Mouse (Mus musculus): Measurements from ENCODE around the gene Snx29.

DNA sequence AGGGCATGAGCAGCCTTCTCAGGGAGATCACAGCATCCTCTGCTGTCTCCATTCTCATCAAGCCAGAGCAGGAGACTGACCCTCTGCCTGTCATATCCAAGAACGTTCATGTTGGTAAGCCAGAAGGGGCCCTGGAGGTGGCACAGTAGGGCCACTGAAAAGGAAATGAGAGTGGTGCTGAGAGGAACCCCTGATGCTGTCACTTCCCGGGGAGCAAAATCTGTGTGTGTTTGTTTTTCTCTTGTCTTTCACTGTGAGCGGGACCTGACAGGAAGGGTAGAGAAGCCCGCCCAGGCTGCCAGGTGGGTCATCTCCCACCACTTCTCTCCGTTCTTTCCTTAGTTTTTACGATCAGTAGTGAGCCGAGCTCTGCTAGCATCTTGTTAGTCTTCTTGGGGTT, 78.2 kb downstream of the Snx29 start:
- TF ChIP-seq POLR2A (IDR thresholded peaks at IDR 0.05; ENCODE audit: low read depth, low read length) (no peak), CTCF (IDR thresholded peaks at IDR 0.05; ENCODE audit: borderline replicate concordance, insufficient read depth, low read length) (no peak)

Measured in embryonic fibroblast, embryonic 13.5 days (primary cell).